Mouse (Mus musculus) B cell, adult 67 days (primary cell): ENCODE results near the gene Wtip. TPM values are rescaled to one million over a fixed set of nuclear protein-coding genes. Genes with fewer than 3 reads are reported as not detected.

Experiments used
- total RNA-seq, 2 experiments: library from RNA; stranded (reverse); gene quantifications; 4 replicates each; pipeline ENCODE4 v1.2.4; 2023

Gene Wtip
- total RNA-seq, result not detected

GRCm38 (mm10) chr7:34133117-34133762 lies at the start of gene Wtip:
Gene Wtip, minus strand, starts transcription at chr7:34133268.

DNA sequence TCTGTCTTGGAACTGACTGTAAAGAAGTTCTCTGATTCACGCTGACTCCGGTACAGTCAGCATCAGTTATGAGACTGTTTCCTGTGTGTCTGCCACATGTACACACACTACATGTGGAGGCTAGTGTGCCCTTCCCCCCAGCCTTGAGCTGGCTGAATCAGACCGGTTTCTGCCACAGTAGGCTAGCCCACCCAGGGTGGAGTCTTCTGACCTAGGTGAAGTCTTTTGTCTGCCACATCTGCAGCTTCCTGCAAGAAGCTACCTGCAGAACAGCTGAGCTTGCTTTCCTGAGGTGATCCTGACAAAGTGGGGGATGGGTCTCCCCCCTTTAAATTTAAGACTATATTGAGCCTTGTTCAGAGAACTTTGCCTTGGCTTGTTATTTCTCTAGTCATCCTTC lies 36.4 kb upstream of the Wtip start, which contains the start of gene Uba2:
Gene Uba2 (minus strand): TSS at position 146 of the 400 bp plus-strand sequence.

GRCm38 (mm10) chr7:34094911-34095481 lies 38.1 kb downstream of the Wtip start, which contains the start of gene Scgb1b30:
Gene Scgb1b30, plus strand, starts transcription at chr7:34095431.

Other genes starting within 250 kb of the Wtip start
- gene Scgb2b26, start 188.2 kb downstream of the Wtip start, total RNA-seq, result not detected
- gene Scgb2b27, start 119.3 kb downstream of the Wtip start, total RNA-seq, result not detected
- gene Scgb1b27, start 111.8 kb downstream of the Wtip start, total RNA-seq, result not detected
- gene Scgb1b30, start 37.8 kb downstream of the Wtip start, total RNA-seq, result not detected
- 100 to 1,000 TPM; 105 to 107 TPM for gene Uba2, start 36.3 kb upstream of the Wtip start, total RNA-seq
- gene Pdcd2l, start 63.4 kb upstream of the Wtip start, total RNA-seq, result 10 to 100 TPM; 41.1 to 44.9 TPM
- gene Gpi1, start 97.1 kb upstream of the Wtip start, total RNA-seq, result 100 to 1,000 TPM; 252 to 296 TPM
- not detected for gene Gm6096, start 117.8 kb upstream of the Wtip start, total RNA-seq
- 10 to 100 TPM; 69.2 to 75.1 TPM for gene 4931406P16Rik, start 180.3 kb upstream of the Wtip start, total RNA-seq